Mouse (Mus musculus): ENCODE measurements around the gene Bap1. TPM values are rescaled to one million over a fixed set of nuclear protein-coding genes. Genes with fewer than 3 reads are reported as not detected.

Bap1 gene
- polyA plus RNA-seq, 1 experiment from 2014 or later = 97.2 TPM

DNA sequence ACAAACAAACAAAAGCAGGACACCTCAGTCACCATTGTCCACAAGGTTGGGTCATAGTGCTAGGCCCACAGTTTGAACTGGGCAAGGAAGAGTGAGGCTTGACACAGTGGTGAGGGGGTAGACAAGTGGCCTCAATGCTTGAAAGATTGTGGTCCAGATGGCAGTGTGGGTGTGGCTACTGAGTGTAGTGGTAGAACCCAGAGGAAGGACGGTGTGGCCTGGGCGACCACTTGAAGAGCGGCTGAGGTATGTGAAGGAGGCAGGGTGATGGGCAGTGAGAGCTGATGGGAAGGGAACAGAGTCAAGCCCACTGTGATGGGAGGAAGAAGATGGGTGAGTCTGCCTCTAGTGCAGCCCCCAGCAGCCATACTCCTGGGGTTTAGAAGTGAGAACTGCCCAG, 36.6 kb upstream of the Bap1 start:
- no peaks in the 10 kb centered on the region for H3K36me3 ChIP-seq
- H3K27me3 ChIP-seq = no peaks in the 10 kb centered on the region
- no peaks in the 10 kb centered on the region for H3K9me3 ChIP-seq
- no peak for ATAC-seq (ENCODE audit: low read depth)
- H3K4me1 ChIP-seq (replicated peaks) = peaks cover 14% of the 10 kb centered on the region
- no peak overlapping the region for H3K27ac ChIP-seq (replicated peaks)
- no peak overlapping the region for H3K4me2 ChIP-seq
- H3K4me3 ChIP-seq = no peak overlapping the region
- 81% methylated on average over 3 of the region's 3 CpGs for WGBS
- no peak overlapping the region for H3K9ac ChIP-seq

DNA sequence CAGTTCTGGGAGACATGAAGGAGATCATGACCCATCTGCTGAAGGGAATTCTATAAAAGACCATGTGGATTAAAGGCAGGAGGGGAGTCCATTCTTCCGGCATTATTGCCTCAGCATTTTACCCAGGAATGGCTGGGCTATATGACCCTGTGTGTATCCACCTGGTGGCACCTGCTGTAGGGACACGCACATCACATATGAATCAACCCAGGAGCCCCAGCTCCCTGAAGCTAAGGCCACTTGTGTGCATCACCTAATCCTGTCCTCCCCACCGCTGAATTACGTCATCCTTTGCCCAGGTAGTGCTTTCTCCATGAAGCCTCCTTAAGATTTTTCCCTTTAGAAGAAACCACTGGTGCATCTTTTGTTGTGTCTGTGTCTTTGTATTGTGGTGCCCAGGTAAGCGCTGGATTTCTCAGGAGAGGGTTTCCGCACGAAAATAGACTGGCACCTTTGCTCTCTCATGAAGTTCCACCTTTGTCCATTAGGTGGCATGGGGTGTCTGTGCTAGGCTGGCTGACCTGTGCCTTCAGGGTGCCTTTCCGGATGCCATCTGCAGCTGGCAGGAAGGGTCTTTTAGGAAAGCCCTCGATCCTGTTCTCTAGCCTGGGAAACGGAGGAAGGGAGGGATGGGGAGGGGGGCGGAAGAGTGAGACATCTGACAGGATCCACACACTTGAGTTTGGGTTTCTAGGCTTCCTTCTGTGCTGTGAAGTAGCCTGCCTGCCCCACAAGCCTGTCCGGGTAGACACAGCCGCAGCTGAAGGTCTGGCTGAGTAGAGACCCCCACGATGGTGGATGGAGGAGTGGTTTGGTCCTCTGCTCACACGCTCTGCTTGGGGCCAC, 35.9 kb upstream of the Bap1 start:
- 36% methylated on average over 15 of the region's 15 CpGs for WGBS
- H3K4me2 ChIP-seq = peak overlapping the region; percentile 7; the same call in 1 of the 2 replicates
- no peaks in the 10 kb centered on the region for H3K27me3 ChIP-seq
- no peak overlapping the region for H3K4me3 ChIP-seq
- H3K27ac ChIP-seq (replicated peaks) = 0 out of 2 replicates have a peak overlapping the region, but pooled peaks have one; percentile 13
- peak; percentile 61 for ATAC-seq (ENCODE audit: low read depth)
- H3K9ac ChIP-seq = peak overlapping the region; percentile 41
- no peaks in the 10 kb centered on the region for H3K9me3 ChIP-seq
- H3K36me3 ChIP-seq = no peaks in the 10 kb centered on the region
- H3K4me1 ChIP-seq (replicated peaks) = peaks cover 14% of the 10 kb centered on the region

DNA sequence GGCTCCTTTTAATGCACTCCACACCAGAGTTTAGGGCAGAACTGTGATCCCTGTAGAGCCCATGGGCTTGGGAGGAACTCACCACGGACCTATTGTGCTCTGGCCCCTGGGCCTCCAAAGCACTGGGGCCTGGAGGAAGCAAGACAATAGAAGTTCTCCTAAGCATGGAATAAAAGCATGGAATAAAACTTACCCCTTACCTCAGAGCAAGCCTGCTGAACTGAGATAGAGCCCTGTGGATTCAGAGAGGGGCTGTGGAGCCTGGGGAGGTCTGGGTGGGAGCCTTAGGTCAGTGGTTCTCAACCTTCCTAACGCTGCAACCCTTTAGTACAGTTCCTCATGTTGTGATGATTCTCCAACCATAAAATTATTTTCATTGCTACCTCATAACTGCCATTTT, 34.4 kb upstream of the Bap1 start, which contains the start of gene Nisch:
TSS of gene Nisch (minus strand) at position 101 of the 400 bp plus-strand sequence.
- 54% methylated on average over 2 of the region's 2 CpGs for WGBS
- Histone ChIP-seq H3K9ac (peak within 1 kb of the TSS; percentile 55), H3K4me2 (peak within 1 kb of the TSS; percentile 34), H3K27me3 (no peaks in the 10 kb centered on the region), H3K9me3 (no peaks in the 10 kb centered on the region), H3K4me3 (peak within 1 kb of the TSS; percentile 5; the same call in 1 of the 2 replicates), H3K4me1 (replicated peaks) (peaks cover 14% of the 10 kb centered on the region), H3K27ac (replicated peaks) (peak within 1 kb of the TSS; percentile 43), H3K36me3 (no peaks in the 10 kb centered on the region)
- ATAC-seq (ENCODE audit: low read depth) = no peak

DNA sequence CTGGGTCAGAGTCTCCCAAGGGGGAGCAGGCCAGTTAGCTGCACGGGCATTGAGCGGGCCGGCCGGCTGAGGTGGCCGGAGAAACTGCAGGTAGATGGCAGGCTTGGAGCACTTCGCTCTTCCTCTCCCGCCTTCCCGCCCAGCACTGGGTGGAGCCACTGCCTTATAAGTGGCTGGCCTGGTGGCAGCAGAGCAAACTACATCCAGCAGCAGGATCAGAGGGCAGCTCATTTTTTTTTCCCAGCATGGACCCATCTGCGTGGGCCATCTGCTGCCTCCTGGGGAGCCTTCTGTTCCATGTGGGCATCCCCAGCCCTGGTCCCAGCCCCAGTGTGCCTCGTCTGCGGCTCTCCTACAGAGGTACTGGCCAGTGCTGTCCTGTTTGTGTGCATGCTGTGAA, 33.6 kb upstream of the Bap1 start, which contains the start of gene Sema3g:
TSS of gene Sema3g (plus strand) at position 195 of the 400 bp plus-strand sequence.
- H3K9ac ChIP-seq = peak within 1 kb of the TSS; percentile 55
- peak; percentile 44; the same call in 1 of the 2 replicates for ATAC-seq (ENCODE audit: low read depth)
- no peaks in the 10 kb centered on the region for H3K9me3 ChIP-seq
- H3K4me3 ChIP-seq = peak within 1 kb of the TSS; percentile 5; the same call in 1 of the 2 replicates
- peak within 1 kb of the TSS; percentile 34 for H3K4me2 ChIP-seq
- WGBS = 12% methylated on average over 11 of the region's 11 CpGs
- H3K27ac ChIP-seq (replicated peaks) = peak within 1 kb of the TSS; percentile 43
- H3K4me1 ChIP-seq (replicated peaks) = peaks cover 14% of the 10 kb centered on the region
- H3K27me3 ChIP-seq = no peaks in the 10 kb centered on the region
- no peaks in the 10 kb centered on the region for H3K36me3 ChIP-seq

DNA sequence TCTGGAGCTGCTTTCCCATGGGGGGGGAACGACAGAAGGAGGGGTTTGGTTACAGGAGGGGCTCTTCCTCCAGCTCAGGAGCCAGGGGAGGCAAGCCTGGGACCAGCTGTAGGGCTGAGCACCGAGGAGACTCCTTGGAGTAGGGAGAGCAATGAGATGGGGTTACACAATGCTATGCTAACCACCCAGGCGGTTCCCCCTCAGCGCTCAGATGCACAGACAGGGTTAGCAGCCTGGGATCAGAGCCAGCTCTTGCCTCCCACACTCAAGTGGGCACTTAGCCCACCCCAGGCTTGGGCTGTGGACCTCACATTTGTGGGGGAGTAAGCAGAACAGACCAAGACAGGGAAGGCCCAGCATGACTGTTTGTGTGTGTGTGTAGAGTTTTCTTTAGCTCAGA, 24.3 kb upstream of the Bap1 start:
- Histone ChIP-seq H3K9ac (no peak overlapping the region), H3K4me1 (replicated peaks) (peaks cover 29% of the 10 kb centered on the region; the same call in 1 of the 2 replicates), H3K4me3 (no peak overlapping the region), H3K27me3 (no peaks in the 10 kb centered on the region), H3K4me2 (no peak overlapping the region), H3K36me3 (no peaks in the 10 kb centered on the region), H3K9me3 (no peaks in the 10 kb centered on the region), H3K27ac (replicated peaks) (0 out of 2 replicates have a peak overlapping the region, but pooled peaks have one; percentile 9)
- ATAC-seq (ENCODE audit: low read depth) = peak; percentile 36; the same call in 1 of the 2 replicates
- 55% methylated on average over 4 of the region's 4 CpGs for WGBS

DNA sequence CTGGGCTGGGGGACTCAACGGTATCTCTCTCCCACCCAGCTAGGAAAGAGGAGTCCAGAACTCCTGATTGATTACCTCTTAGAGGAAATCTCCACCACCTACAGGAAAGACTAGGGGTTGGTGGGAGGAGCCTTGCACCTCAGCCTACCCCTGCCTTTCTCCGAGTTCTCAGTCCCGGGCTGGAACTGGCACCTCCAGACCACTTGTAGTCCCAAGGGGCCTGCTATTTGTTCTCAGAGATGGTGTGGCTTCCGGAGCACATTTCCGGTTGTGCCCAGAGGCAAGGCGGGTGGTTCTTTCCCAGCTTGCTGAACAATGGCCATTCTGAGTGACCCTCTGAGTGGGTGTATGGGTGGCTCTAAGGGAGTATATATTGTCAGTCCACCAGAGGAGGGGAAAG, 23.0 kb upstream of the Bap1 start:
- Histone ChIP-seq H3K9me3 (no peaks in the 10 kb centered on the region), H3K27me3 (no peaks in the 10 kb centered on the region), H3K4me2 (no peak overlapping the region), H3K36me3 (no peaks in the 10 kb centered on the region), H3K4me1 (replicated peaks) (peaks cover 29% of the 10 kb centered on the region; the same call in 1 of the 2 replicates), H3K4me3 (no peak overlapping the region), H3K27ac (replicated peaks) (no peak overlapping the region), H3K9ac (no peak overlapping the region)
- WGBS = 66% methylated on average over 6 of the region's 6 CpGs
- no peak for ATAC-seq (ENCODE audit: low read depth)

DNA sequence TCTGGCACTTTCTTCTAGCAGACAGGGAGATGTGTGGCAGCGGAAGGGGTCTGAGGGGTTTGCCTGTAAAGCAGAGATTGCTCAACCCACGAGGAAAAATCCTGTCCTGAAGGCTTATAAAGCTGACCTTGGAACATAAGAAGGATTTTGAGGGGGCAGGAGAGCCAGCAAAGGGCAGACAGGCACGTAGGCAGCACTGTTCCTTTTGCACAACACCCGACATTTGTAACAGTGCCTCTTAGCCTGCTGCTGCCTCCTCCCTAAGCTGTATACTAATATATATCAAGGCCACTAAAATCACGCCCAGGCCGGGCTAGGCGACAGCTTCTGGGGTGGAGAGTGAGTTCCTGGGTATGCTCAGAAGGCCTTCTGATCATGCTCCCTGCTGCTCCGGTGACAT, 20.8 kb upstream of the Bap1 start:
- no peak overlapping the region for H3K9ac ChIP-seq
- H3K27me3 ChIP-seq = no peaks in the 10 kb centered on the region
- peaks cover 32% of the 10 kb centered on the region; the same call in 1 of the 2 replicates for H3K4me1 ChIP-seq (replicated peaks)
- ATAC-seq (ENCODE audit: low read depth) = no peak
- no peaks in the 10 kb centered on the region for H3K9me3 ChIP-seq
- no peak overlapping the region for H3K4me2 ChIP-seq
- WGBS = 76% methylated on average over 8 of the region's 8 CpGs
- H3K4me3 ChIP-seq = no peak overlapping the region
- no peak overlapping the region for H3K27ac ChIP-seq (replicated peaks)
- H3K36me3 ChIP-seq = no peaks in the 10 kb centered on the region

DNA sequence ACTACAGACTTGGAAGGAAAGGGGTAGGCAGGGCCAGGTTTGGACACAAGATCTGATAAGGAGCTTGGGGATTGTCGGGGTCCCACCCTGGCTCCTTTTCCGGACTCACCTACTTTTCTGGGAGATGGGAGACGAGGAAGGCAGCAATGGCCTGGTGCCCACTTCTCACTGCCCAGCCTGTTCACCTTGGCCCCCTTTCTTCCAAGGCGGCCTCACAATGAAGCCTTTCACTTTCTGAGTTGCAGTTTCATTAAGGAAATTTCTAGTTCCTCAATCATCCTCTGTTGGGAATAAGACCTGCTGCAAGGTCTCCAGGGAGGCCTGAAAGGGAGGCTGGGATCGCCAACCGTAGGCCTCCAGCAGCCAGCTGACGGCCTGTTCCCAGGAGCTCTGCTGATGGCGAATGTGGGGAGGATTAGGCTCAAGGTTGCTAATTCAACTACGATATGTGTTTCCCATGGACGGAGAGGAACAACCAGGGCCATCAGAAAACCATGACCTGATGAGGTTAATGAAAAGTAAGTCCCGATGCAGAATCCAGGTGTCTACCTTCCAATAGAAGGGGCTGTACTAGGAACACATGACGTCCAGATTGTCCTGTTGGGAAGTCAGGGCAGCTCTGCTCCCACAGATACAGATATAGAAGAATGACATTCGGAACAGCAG, 18.7 kb upstream of the Bap1 start:
- Histone ChIP-seq H3K4me2 (no peak overlapping the region), H3K27ac (replicated peaks) (0 out of 2 replicates have a peak overlapping the region, but pooled peaks have one; percentile 0), H3K27me3 (no peaks in the 10 kb centered on the region), H3K4me3 (no peak overlapping the region), H3K36me3 (no peaks in the 10 kb centered on the region), H3K4me1 (replicated peaks) (peaks cover 23% of the 10 kb centered on the region; the same call in 1 of the 2 replicates), H3K9me3 (no peaks in the 10 kb centered on the region), H3K9ac (no peak overlapping the region)
- ATAC-seq (ENCODE audit: low read depth) = no peak
- 85% methylated on average over 13 of the region's 13 CpGs for WGBS

DNA sequence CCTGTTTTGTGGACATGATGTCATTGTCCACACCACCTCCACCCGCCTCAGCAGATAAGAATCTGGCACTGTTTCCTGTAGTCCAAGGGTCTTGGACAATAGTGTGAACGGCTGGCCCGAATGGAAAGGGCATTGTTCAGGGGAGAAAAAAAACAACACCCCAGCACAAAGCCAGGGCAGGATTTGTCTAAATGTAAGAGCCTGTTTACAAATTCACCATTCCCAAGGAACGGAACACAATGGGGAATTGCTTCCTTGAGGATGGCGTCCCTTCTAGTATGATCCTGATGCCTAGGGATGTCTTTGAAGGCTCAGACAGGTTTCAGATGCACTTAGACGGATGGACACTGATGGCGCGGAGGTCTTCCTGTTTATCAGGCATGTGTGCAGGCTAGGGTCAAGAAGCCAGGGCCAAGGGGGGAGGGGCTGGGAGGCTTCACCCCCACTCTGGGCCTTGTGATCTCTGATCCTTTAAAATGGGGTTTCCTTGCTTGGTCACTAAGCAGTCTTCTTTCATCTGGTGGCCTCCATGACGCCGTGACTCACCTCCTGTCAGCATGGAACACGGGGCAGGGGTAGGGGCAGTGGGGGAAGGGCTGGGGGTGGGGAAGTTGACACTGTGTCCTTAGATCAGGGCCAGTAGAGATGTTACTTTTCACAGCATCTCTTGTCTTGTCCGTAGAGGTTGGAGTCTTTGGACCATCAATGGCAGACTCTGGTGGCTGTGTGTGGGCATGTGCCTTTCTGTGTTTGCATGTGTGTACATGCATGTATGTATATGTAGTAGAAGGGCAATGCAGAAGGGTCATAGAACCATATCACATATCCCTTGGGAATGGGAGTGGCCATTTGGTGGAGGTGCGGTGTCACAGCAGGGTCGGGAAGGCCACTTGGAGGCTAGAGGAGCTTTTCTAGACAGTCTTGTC, 17.9 kb upstream of the Bap1 start:
- 84% methylated on average over 14 of the region's 14 CpGs for WGBS
- no peaks in the 10 kb centered on the region for H3K36me3 ChIP-seq
- no peaks in the 10 kb centered on the region for H3K27me3 ChIP-seq
- H3K27ac ChIP-seq (replicated peaks) = peak overlapping the region; percentile 28; the same call in 1 of the 2 replicates
- no peaks in the 10 kb centered on the region for H3K9me3 ChIP-seq
- no peak overlapping the region for H3K9ac ChIP-seq
- peaks cover 23% of the 10 kb centered on the region; the same call in 1 of the 2 replicates for H3K4me1 ChIP-seq (replicated peaks)
- no peak overlapping the region for H3K4me3 ChIP-seq
- no peak overlapping the region for H3K4me2 ChIP-seq
- peak; percentile 33; the same call in 1 of the 2 replicates for ATAC-seq (ENCODE audit: low read depth)

DNA sequence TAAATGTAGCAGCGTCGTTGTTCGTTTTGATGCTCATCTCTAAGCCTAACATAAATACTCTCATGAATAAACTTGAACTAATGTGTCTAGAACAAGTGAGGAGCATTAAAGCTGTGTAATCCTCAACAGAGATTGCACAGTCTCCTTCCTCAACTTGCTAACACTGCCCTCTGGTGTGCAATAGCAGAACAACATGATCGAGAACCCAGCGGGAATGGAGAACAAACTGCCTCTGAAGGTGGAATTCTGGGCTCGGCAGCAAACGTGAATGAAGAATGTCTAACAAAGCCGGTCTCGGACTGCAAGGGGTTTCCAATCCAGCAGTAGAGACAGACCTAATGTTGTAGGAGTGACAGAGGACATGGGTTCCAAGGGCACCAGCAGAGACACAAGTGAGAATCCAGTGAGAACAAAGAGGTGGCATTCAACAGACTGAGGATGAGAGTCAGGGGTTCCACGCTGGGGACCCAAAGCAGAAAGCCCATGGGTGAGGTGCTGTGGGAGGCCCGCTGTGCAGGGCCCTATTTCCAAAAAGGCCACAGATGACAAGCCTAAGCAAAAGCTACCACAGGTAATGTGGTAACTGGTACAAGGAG, 17.2 kb upstream of the Bap1 start:
- ATAC-seq (ENCODE audit: low read depth) = peak; percentile 73; the same call in 1 of the 2 replicates
- H3K9ac ChIP-seq = no peak overlapping the region; the same call in 1 of the 2 replicates

More for the DNA sequence above, 17.2 kb upstream of the Bap1 start:
- 23% methylated on average over 11 of the region's 11 CpGs for WGBS
- H3K27ac ChIP-seq (replicated peaks) = peak overlapping the region; percentile 28; the same call in 1 of the 2 replicates
- peak overlapping the region; percentile 27; the same call in 1 of the 2 replicates for H3K4me2 ChIP-seq
- H3K9me3 ChIP-seq = no peaks in the 10 kb centered on the region
- H3K4me1 ChIP-seq (replicated peaks) = peaks cover 17% of the 10 kb centered on the region; the same call in 1 of the 2 replicates
- H3K27me3 ChIP-seq = no peaks in the 10 kb centered on the region
- H3K4me3 ChIP-seq = no peak overlapping the region
- 0 out of 2 replicates have a peak, but pooled peaks cover 2% of the 10 kb centered on the region for H3K36me3 ChIP-seq
